Mouse (Mus musculus): ENCODE measurements around the gene Tmem63a.

GRCm38 (mm10) chr1:181005331-181005730 lies 63.2 kb downstream of the Tmem63a start:
- TF ChIP-seq ZC3H11A (IDR thresholded peaks at IDR 0.05; ENCODE audit: borderline replicate concordance, low read depth, low read length): no peak
- TF ChIP-seq MAFK (IDR thresholded peaks at IDR 0.05; ENCODE audit: insufficient read depth, low read depth, low read length): no peak

Measured in ES-E14 (cell line).